Mouse (Mus musculus): ENCODE measurements at regions not wholly inside any gene's neighbourhood (a gene's known extent, or its start where the extent isn't known, plus 50 kb on each side); places are given as distances from the start of the nearest gene placed in this dataset.

DNA sequence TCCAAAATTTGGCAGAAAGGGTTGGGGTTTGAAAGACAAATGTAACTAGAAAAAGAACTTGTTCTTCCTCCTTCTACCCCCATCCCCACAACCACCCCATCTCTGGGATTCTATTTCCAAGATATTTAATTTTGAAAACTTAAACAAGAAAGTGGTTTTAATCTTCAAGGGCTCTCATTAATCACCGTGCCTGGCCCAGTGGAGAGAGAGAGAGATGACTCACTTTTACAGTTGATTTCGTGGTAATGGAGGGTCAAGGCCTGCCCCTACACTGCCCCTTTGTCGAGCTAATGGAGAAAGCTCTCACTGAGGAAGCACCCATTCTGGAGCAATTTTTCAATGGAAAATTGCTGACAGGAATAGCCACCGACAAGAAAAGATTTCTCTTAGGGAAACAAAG lies 247.9 kb downstream of the Gm10260 start:
- Histone ChIP-seq H3K36me3 (ENCODE audit: control insufficient read depth, insufficient read depth, low read length) (no peaks in the 10 kb centered on the region), H3K4me3 (ENCODE audit: control insufficient read depth, low read depth, low read length) (no peak overlapping the region), H3K27me3 (ENCODE audit: control insufficient read depth, insufficient read depth, low read length) (no peaks in the 10 kb centered on the region), H3K4me1 (ENCODE audit: control insufficient read depth, insufficient read depth, low read length) (peaks cover 2% of the 10 kb centered on the region; the same call in 1 of the 2 replicates), H3K27ac (ENCODE audit: control insufficient read depth, insufficient read depth, low read depth, low read length) (no peak overlapping the region)
- TF ChIP-seq POLR2A (IDR thresholded peaks at IDR 0.05; ENCODE audit: control insufficient read depth, low read depth, low read length) (no peak), CTCF (IDR thresholded peaks at IDR 0.05; ENCODE audit: control insufficient read depth, insufficient read depth, insufficient replicate concordance, low read depth, low read length) (no peak)

DNA sequence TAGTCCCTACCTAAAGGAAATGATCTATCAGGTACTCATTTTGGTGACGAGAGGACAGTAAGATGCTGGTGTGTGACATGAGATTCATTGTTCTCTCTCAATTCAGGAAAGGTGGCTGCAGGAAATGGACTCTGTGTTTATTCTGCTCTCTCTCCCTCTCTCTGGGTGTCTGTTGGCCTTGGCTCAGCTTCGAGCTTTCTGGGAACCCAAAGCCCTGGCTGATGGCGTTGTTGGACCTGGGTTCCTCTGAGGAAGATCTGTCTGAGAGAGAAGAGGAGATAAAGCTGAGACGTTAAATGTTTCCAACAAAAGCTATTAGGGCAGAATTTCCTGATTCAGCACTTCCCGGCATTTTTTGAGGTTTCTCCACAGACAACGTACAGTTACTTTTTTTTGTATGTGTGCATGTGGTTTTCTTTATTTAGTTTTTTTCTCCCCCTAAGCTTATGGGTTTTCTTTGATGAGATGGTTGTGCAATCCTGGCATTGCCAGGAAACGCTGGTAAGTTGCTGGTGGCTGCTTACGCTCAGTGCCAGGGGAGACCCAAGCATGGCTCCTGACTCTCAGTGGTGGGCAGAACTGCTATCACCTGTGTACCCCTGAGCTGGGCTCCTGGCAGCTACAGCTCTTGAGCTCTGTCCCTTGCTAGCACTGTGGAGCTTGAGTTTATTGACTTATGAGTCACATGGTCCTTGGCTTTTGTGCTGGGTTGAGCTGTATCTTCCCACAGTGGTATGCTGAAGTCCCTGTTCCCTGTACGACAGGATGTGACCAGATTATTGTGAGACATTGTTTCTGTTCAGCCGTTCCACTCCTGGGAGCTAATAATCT lies 249.8 kb downstream of the Gm10260 start:
- Histone ChIP-seq H3K4me3 (ENCODE audit: control insufficient read depth, low read depth, low read length) (no peak overlapping the region), H3K36me3 (ENCODE audit: control insufficient read depth, insufficient read depth, low read length) (no peaks in the 10 kb centered on the region), H3K27ac (ENCODE audit: control insufficient read depth, insufficient read depth, low read depth, low read length) (peak overlapping the region; percentile 52), H3K4me1 (ENCODE audit: control insufficient read depth, insufficient read depth, low read length) (peaks cover 2% of the 10 kb centered on the region; the same call in 1 of the 2 replicates), H3K27me3 (ENCODE audit: control insufficient read depth, insufficient read depth, low read length) (no peaks in the 10 kb centered on the region)
- no peak for TF ChIP-seq CTCF (IDR thresholded peaks at IDR 0.05; ENCODE audit: control insufficient read depth, insufficient read depth, insufficient replicate concordance, low read depth, low read length)
- no peak for TF ChIP-seq POLR2A (IDR thresholded peaks at IDR 0.05; ENCODE audit: control insufficient read depth, low read depth, low read length)

- Histone ChIP-seq H3K4me1 (ENCODE audit: control insufficient read depth, insufficient read depth, low read length) (no peaks in the 10 kb centered on the region), H3K4me3 (ENCODE audit: control insufficient read depth, low read depth, low read length) (no peak overlapping the region), H3K36me3 (ENCODE audit: control insufficient read depth, insufficient read depth, low read length) (no peaks in the 10 kb centered on the region), H3K27me3 (ENCODE audit: control insufficient read depth, insufficient read depth, low read length) (no peaks in the 10 kb centered on the region), H3K27ac (ENCODE audit: control insufficient read depth, insufficient read depth, low read depth, low read length) (no peak overlapping the region)
- no peak for TF ChIP-seq POLR2A (IDR thresholded peaks at IDR 0.05; ENCODE audit: control insufficient read depth, low read depth, low read length)
- TF ChIP-seq CTCF (IDR thresholded peaks at IDR 0.05; ENCODE audit: control insufficient read depth, insufficient read depth, insufficient replicate concordance, low read depth, low read length) = no peak
Measured at GRCm38 (mm10) chr13:97504949-97505348, 255.5 kb downstream of the Gm10260 start.

DNA sequence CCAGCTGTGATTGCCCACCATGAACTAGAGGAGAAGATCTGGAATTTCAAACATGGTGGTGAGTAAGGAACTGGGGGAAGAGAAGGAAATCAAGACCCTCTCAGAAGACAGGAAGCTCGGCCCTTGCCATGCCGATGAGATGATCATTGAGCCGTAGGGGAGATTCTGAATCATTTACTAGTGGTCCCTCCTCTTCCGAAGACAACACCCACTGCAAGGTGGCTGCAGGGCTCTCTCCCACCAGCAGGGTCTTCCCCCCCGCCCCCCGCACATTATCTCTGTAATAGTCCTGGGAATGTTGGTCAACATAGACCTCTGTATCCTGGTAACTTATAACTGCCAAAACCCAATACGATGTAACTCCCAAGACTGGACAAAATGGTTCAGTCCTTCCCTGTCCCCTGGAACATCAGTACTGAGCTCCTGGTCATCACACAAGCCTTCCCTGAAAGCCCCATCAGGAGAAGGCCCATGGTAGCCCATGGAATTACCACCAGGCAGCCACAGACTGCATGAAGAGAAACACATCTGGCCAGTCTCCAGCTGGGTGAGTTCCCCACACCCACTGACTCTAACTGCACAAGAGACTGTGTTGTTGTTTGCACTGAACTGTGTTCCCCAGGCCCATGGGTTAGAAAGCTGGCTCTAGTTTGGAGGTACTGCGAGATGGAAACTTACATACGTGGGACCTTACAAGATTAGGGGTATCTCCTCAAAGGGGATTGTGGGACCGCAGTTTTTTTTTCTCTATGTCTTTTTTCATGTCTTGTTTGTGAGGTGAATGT lies 256.3 kb downstream of the Gm10260 start:
- H3K27me3 ChIP-seq (ENCODE audit: control insufficient read depth, insufficient read depth, low read length) = no peaks in the 10 kb centered on the region
- TF ChIP-seq POLR2A (IDR thresholded peaks at IDR 0.05; ENCODE audit: control insufficient read depth, low read depth, low read length) = no peak
- no peak for TF ChIP-seq CTCF (IDR thresholded peaks at IDR 0.05; ENCODE audit: control insufficient read depth, insufficient read depth, insufficient replicate concordance, low read depth, low read length)
- H3K36me3 ChIP-seq (ENCODE audit: control insufficient read depth, insufficient read depth, low read length) = no peaks in the 10 kb centered on the region
- H3K4me1 ChIP-seq (ENCODE audit: control insufficient read depth, insufficient read depth, low read length) = no peaks in the 10 kb centered on the region
- no peak overlapping the region for H3K4me3 ChIP-seq (ENCODE audit: control insufficient read depth, low read depth, low read length)
- H3K27ac ChIP-seq (ENCODE audit: control insufficient read depth, insufficient read depth, low read depth, low read length) = no peak overlapping the region

DNA sequence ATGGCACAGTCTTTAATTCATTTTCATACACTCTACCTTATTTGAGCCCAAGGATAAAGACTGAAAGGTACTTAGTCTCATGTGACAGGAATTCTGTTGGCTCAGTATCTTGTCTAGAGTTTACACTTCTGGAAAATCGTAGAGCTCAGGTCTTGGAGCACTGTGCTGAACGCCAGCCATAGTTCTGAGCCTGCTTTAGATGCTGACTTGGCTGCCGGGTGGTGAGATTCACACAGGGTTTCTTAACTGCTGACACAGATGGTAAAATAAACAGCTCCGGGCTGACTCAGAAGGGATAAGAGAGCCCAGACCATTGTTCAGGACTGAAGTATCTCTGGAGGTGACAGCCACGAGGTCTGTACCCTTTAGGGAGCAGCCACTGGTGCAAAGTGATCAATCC lies 257.0 kb downstream of the Gm10260 start:
- H3K27me3 ChIP-seq (ENCODE audit: control insufficient read depth, insufficient read depth, low read length) = no peaks in the 10 kb centered on the region
- no peak overlapping the region for H3K4me3 ChIP-seq (ENCODE audit: control insufficient read depth, low read depth, low read length)
- no peaks in the 10 kb centered on the region for H3K4me1 ChIP-seq (ENCODE audit: control insufficient read depth, insufficient read depth, low read length)
- no peaks in the 10 kb centered on the region for H3K36me3 ChIP-seq (ENCODE audit: control insufficient read depth, insufficient read depth, low read length)
- no peak for TF ChIP-seq CTCF (IDR thresholded peaks at IDR 0.05; ENCODE audit: control insufficient read depth, insufficient read depth, insufficient replicate concordance, low read depth, low read length)
- no peak for TF ChIP-seq POLR2A (IDR thresholded peaks at IDR 0.05; ENCODE audit: control insufficient read depth, low read depth, low read length)
- H3K27ac ChIP-seq (ENCODE audit: control insufficient read depth, insufficient read depth, low read depth, low read length) = no peak overlapping the region

- Histone ChIP-seq H3K27ac (ENCODE audit: control insufficient read depth, insufficient read depth, low read depth, low read length) (no peak overlapping the region), H3K27me3 (ENCODE audit: control insufficient read depth, insufficient read depth, low read length) (no peaks in the 10 kb centered on the region), H3K4me3 (ENCODE audit: control insufficient read depth, low read depth, low read length) (no peak overlapping the region), H3K4me1 (ENCODE audit: control insufficient read depth, insufficient read depth, low read length) (no peaks in the 10 kb centered on the region), H3K36me3 (ENCODE audit: control insufficient read depth, insufficient read depth, low read length) (no peaks in the 10 kb centered on the region)
- no peak for TF ChIP-seq CTCF (IDR thresholded peaks at IDR 0.05; ENCODE audit: control insufficient read depth, insufficient read depth, insufficient replicate concordance, low read depth, low read length)
- no peak for TF ChIP-seq POLR2A (IDR thresholded peaks at IDR 0.05; ENCODE audit: control insufficient read depth, low read depth, low read length)
Measured at GRCm38 (mm10) chr13:97500155-97500554, 259.2 kb downstream of the Enc1 start.

DNA sequence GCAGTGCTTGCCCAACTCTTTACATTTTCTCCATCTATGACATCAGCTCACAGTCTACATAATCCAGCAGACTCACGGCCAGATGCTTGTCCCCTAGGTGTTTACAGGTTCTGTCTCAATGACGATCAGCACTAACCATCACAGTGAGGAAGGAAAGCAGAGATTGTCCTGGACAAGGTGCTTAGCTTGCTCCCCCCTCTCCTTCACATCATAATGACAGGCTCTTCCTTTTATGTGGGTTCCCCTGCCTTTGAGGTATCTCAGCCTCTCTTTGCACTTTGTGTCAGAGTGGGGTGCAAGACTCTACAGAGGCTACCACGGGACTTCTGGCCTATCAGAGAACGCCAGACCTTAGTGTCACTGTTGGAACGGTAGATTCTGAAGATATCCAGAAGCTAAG lies 258.1 kb downstream of the Enc1 start:
- TF ChIP-seq CTCF (IDR thresholded peaks at IDR 0.05; ENCODE audit: control insufficient read depth, insufficient read depth, insufficient replicate concordance, low read depth, low read length) (no peak), POLR2A (IDR thresholded peaks at IDR 0.05; ENCODE audit: control insufficient read depth, low read depth, low read length) (no peak)
- no peaks in the 10 kb centered on the region for H3K4me1 ChIP-seq (ENCODE audit: control insufficient read depth, insufficient read depth, low read length)
- H3K27ac ChIP-seq (ENCODE audit: control insufficient read depth, insufficient read depth, low read depth, low read length) = no peak overlapping the region
- H3K27me3 ChIP-seq (ENCODE audit: control insufficient read depth, insufficient read depth, low read length) = no peaks in the 10 kb centered on the region
- H3K4me3 ChIP-seq (ENCODE audit: control insufficient read depth, low read depth, low read length) = no peak overlapping the region
- H3K36me3 ChIP-seq (ENCODE audit: control insufficient read depth, insufficient read depth, low read length) = no peaks in the 10 kb centered on the region
